In the genomic region with DNA sequence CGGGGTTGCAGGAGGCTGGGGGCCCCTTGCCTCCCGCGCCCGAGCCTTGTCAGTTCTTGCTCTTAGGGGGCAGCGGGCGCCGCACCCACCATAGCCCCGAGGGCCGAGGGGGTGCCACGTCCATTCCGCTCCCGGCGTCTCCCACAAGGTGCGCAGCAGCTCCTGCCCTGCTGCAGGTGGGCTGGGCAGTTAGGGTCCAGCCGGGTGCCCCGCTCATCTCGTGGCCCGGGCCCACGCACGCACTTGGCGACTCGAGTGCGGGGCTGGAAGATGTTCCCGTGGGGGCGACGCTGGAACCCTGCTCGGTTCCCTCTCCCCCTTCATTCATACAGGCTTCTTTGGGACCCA, we compare ENCODE assay signal across 8 mouse cellular contexts. TPM values are rescaled to one million over a fixed set of nuclear protein-coding genes. Genes with fewer than 3 reads are reported as not detected.
DNase-seq lines count a peak whose midpoint lies in the region; ATAC-seq and TF ChIP-seq lines count a peak whose summit lies in the region.

No protein-coding gene starts in this region.

- H3K4me1 ChIP-seq in kidney, embryonic 16.5 days (ENCODE audit: insufficient read depth, low read length), result peaks cover 27% of the 10 kb centered on the region
- H3K4me1 ChIP-seq in embryonic facial prominence, embryonic 11.5 days (ENCODE audit: control insufficient read depth, insufficient read depth, low read length), result no peaks in the 10 kb centered on the region
- H3K4me1 ChIP-seq in hindbrain, postnatal 0 days (ENCODE audit: insufficient read depth, low read length), result no peaks in the 10 kb centered on the region
- H3K4me1 ChIP-seq in midbrain, embryonic 15.5 days, result peaks cover 17% of the 10 kb centered on the region

- H3K9me3 ChIP-seq in kidney, embryonic 16.5 days (ENCODE audit: low read length), result no peaks in the 10 kb centered on the region
- no peaks in the 10 kb centered on the region for H3K9me3 ChIP-seq in embryonic facial prominence, embryonic 11.5 days (replicated peaks; ENCODE audit: control insufficient read depth, low read length)
- H3K9me3 ChIP-seq in hindbrain, postnatal 0 days (ENCODE audit: low read length), result no peaks in the 10 kb centered on the region
- no peaks in the 10 kb centered on the region for H3K9me3 ChIP-seq in midbrain, embryonic 15.5 days

- DNase-seq in kidney, postnatal 25 days, result no peak
- DNase-seq in embryonic facial prominence, embryonic 11.5 days (ENCODE audit: low spot score), result peak; percentile 18
- DNase-seq in hindbrain, postnatal 0 days (ENCODE audit: low spot score), result no peak
- DNase-seq in layer of hippocampus, postnatal 36 days, result no peak
- DNase-seq in urinary bladder, postnatal 36 days (ENCODE audit: low spot score in 2 of 2), result no peak
- DNase-seq in kidney, postnatal 36 days, result no peak

- H3K4me2 ChIP-seq in kidney, embryonic 16.5 days (replicated peaks; ENCODE audit: low read depth, low read length), result peak overlapping the region; percentile 92
- peak overlapping the region; percentile 86 for H3K4me2 ChIP-seq in embryonic facial prominence, embryonic 11.5 days (ENCODE audit: low read depth, low read length)
- peak overlapping the region; percentile 90 for H3K4me2 ChIP-seq in hindbrain, postnatal 0 days (ENCODE audit: low read depth, low read length)
- H3K4me2 ChIP-seq in midbrain, embryonic 15.5 days, result peak overlapping the region; percentile 92

- ATAC-seq in kidney, embryonic 16.5 days (ENCODE audit: low FRiP score, low TSS enrichment), result peak; percentile 55; the same call in 1 of the 2 replicates
- ATAC-seq in embryonic facial prominence, embryonic 11.5 days (replicated peaks; ENCODE audit: insufficient number of reproducible peaks, low FRiP score, low TSS enrichment, low read depth), result no peak
- ATAC-seq in hindbrain, postnatal 0 days, result no peak
- no peak for ATAC-seq in midbrain, embryonic 15.5 days (replicated peaks)

- H3K9ac ChIP-seq in kidney, embryonic 16.5 days (replicated peaks; ENCODE audit: low read length), result peak overlapping the region; percentile 89
- peak overlapping the region; percentile 92 for H3K9ac ChIP-seq in embryonic facial prominence, embryonic 11.5 days (replicated peaks; ENCODE audit: low read length)
- peak overlapping the region; percentile 79 for H3K9ac ChIP-seq in hindbrain, postnatal 0 days (replicated peaks; ENCODE audit: low read length)
- peak overlapping the region; percentile 93 for H3K9ac ChIP-seq in midbrain, embryonic 15.5 days

- peak overlapping the region; percentile 87 for H3K4me3 ChIP-seq in kidney, embryonic 16.5 days (ENCODE audit: low read length)
- peak overlapping the region; percentile 93 for H3K4me3 ChIP-seq in embryonic facial prominence, embryonic 11.5 days (ENCODE audit: low read depth, low read length)
- peak overlapping the region; percentile 63 for H3K4me3 ChIP-seq in hindbrain, postnatal 0 days (ENCODE audit: low read length)
- H3K4me3 ChIP-seq in midbrain, embryonic 15.5 days, result peak overlapping the region; percentile 95

- no peaks in the 10 kb centered on the region for H3K27me3 ChIP-seq in kidney, embryonic 16.5 days (ENCODE audit: insufficient read depth, low read length)
- no peaks in the 10 kb centered on the region for H3K27me3 ChIP-seq in embryonic facial prominence, embryonic 11.5 days (ENCODE audit: control insufficient read depth, insufficient read depth, low read length)
- no peaks in the 10 kb centered on the region for H3K27me3 ChIP-seq in hindbrain, postnatal 0 days (ENCODE audit: insufficient read depth, low read length)
- no peaks in the 10 kb centered on the region for H3K27me3 ChIP-seq in midbrain, embryonic 15.5 days (replicated peaks)

- H3K36me3 ChIP-seq in kidney, embryonic 16.5 days (ENCODE audit: insufficient read depth, low read length), result no peaks in the 10 kb centered on the region
- H3K36me3 ChIP-seq in embryonic facial prominence, embryonic 11.5 days (replicated peaks; ENCODE audit: control insufficient read depth, insufficient read depth, low read depth, low read length), result no peaks in the 10 kb centered on the region
- no peaks in the 10 kb centered on the region for H3K36me3 ChIP-seq in hindbrain, postnatal 0 days (ENCODE audit: insufficient read depth, low read length)
- H3K36me3 ChIP-seq in midbrain, embryonic 15.5 days (replicated peaks), result no peaks in the 10 kb centered on the region

- peak overlapping the region; percentile 98 for H3K27ac ChIP-seq in kidney, embryonic 16.5 days (ENCODE audit: low read length)
- peak overlapping the region; percentile 92; the same call in 1 of the 2 replicates for H3K27ac ChIP-seq in embryonic facial prominence, embryonic 11.5 days (replicated peaks; ENCODE audit: low read depth, low read length)
- H3K27ac ChIP-seq in hindbrain, postnatal 0 days, result peak overlapping the region; percentile 46
- H3K27ac ChIP-seq in midbrain, embryonic 15.5 days, result peak overlapping the region; percentile 93

- under 1% methylated on average over 27 of the region's 27 CpGs for WGBS in kidney, embryonic 16.5 days
- under 1% methylated on average over 27 of the region's 27 CpGs for WGBS in embryonic facial prominence, embryonic 11.5 days
- under 1% methylated on average over 27 of the region's 27 CpGs for WGBS in hindbrain, postnatal 0 days
- WGBS in midbrain, embryonic 15.5 days, result under 1% methylated on average over 27 of the region's 27 CpGs

- no peak for TF ChIP-seq CTCF in hindbrain, postnatal 0 days (IDR thresholded peaks at IDR 0.05; ENCODE audit: low read depth)

RNA-seq across cellular contexts. Expression of a gene that starts 0.4 kb away (rescaled TPM):
- polyA plus RNA-seq in kidney, embryonic 16.5 days (2015; fragmentation: Nextera tagmentation; extraction: Ambion mirVana), result 77.5 and 79.1 TPM in 2 replicates
- 69.4 and 71.9 TPM in 2 replicates for polyA plus RNA-seq in embryonic facial prominence, embryonic 11.5 days (2014; fragmentation: Nextera tagmentation; extraction: Ambion mirVana)
- total RNA-seq in hindbrain, postnatal 0 days (2014; rRNA removed), result 42.9 and 45.6 TPM in 2 replicates
- polyA plus RNA-seq in hindbrain, postnatal 0 days (2015; fragmentation: Nextera tagmentation; extraction: Ambion mirVana), result 55.4 and 55.8 TPM in 2 replicates
- polyA plus RNA-seq in midbrain, embryonic 15.5 days (2015; fragmentation: Nextera tagmentation; extraction: Ambion mirVana), result 45.9 and 47.2 TPM in 2 replicates
- 10 to 100 TPM; 47.8 to 48.9 TPM for total RNA-seq in layer of hippocampus, postnatal 36 days (2021)

RNA-seq across cellular contexts. Expression of a gene that starts 36.7 kb away (rescaled TPM):
- polyA plus RNA-seq in kidney, embryonic 16.5 days (2015; fragmentation: Nextera tagmentation; extraction: Ambion mirVana), result not detected in 2 replicates
- 0.32 TPM in 1 of 2 replicates, not detected in the other for polyA plus RNA-seq in embryonic facial prominence, embryonic 11.5 days (2014; fragmentation: Nextera tagmentation; extraction: Ambion mirVana)
- not detected in 2 replicates for total RNA-seq in hindbrain, postnatal 0 days (2014; rRNA removed)
- polyA plus RNA-seq in hindbrain, postnatal 0 days (2015; fragmentation: Nextera tagmentation; extraction: Ambion mirVana), result not detected in 2 replicates
- 0.18 TPM in 1 of 2 replicates, not detected in the other for polyA plus RNA-seq in midbrain, embryonic 15.5 days (2015; fragmentation: Nextera tagmentation; extraction: Ambion mirVana)
- total RNA-seq in layer of hippocampus, postnatal 36 days (2021), result not detected

Comparison
In these comparisons a context has a peak if more than half of its experiments do, and no peak if none do; other contexts are left out.
1. H3K27ac ChIP-seq: peak in every context shown above with its lines; median percentile 98 in kidney, embryonic 16.5 days; 93 in midbrain, embryonic 15.5 days; 92 in embryonic facial prominence, embryonic 11.5 days; 46 in hindbrain, postnatal 0 days.